Mouse (Mus musculus) hindbrain, embryonic 14.5 days (tissue): ENCODE results near the gene Gm10197. TPM values are rescaled to one million over a fixed set of nuclear protein-coding genes. Genes with fewer than 3 reads are reported as not detected.

ENCODE experiments used
- ATAC-seq: fragments of 200-750 bp; cut with Nextera tagmentation; 2 replicates; pipeline ENCODE4 v1.8.0; 2017; ENCODE audit warnings: moderate number of reproducible peaks, mild to moderate bottlenecking, moderate TSS enrichment, moderate library complexity; ENCODE audit not compliant: low FRiP score
- DNase-seq: peaks from one replicate; pipeline ENCODE4 v3.0.0-alpha.2; 2015; ENCODE audit warnings: low spot score
- H3K27ac ChIP-seq: fragments of 300-500 bp; sonication (generic); 2 replicates; pipeline ENCODE4 v1.5.1; 2014; ENCODE audit warnings: mild to moderate bottlenecking, moderate library complexity
- H3K27me3 ChIP-seq: fragments of 300-500 bp; sonication (generic); 2 replicates; pipeline ENCODE4 v1.6.1; 2014; ENCODE audit warnings: mild to moderate bottlenecking, low read length, mixed read lengths; ENCODE audit not compliant: control insufficient read depth, insufficient read depth
- H3K36me3 ChIP-seq: fragments of 300-500 bp; sonication (generic); replicated peaks from 2 replicates; pipeline ENCODE4 v1.6.1; 2014; ENCODE audit not compliant: control insufficient read depth, insufficient read depth
- H3K4me1 ChIP-seq: fragments of 300-500 bp; sonication (generic); replicated peaks from 2 replicates; pipeline ENCODE4 v1.6.1; 2014; ENCODE audit warnings: antibody characterized with exemption, low read length, mixed read lengths; ENCODE audit not compliant: control insufficient read depth, insufficient read depth
- H3K4me2 ChIP-seq: fragments of 300-500 bp; sonication (generic); replicated peaks from 2 replicates; pipeline ENCODE4 v1.6.1; 2014; ENCODE audit warnings: mild to moderate bottlenecking, moderate library complexity
- H3K4me3 ChIP-seq: fragments of 300-500 bp; sonication (generic); replicated peaks from 2 replicates; pipeline ENCODE4 v1.5.1; 2014; ENCODE audit warnings: mild to moderate bottlenecking, low read length
- H3K9ac ChIP-seq: fragments of 300-500 bp; sonication (generic); 2 replicates; pipeline ENCODE4 v1.6.1; 2014
- H3K9me3 ChIP-seq: fragments of 300-500 bp; sonication (generic); 2 replicates; pipeline ENCODE4 v1.6.1; 2016; ENCODE audit warnings: low read length; ENCODE audit not compliant: control insufficient read depth
- WGBS: fragments of 180-500 bp; shearing (Covaris S2); extraction: QIAGEN DNeasy Blood & Tissue Kit; methylation state at CpG from one replicate; pipeline ENCODE4 v1.1.7; 2014; 5-methylcytosine and 5-hydroxymethylcytosine counted together
- polyA plus RNA-seq: library from polyadenylated mRNA; unstranded; fragments of >200 nt; fragmentation: Nextera tagmentation; extraction: Ambion mirVana; gene quantifications from 2 replicates; pipeline ENCODE4 v1.2.1, GENCODE M21; 2014

Gm10197 gene
- polyA plus RNA-seq, 1 experiment from 2014 or later = not detected

- Histone ChIP-seq H3K9me3 (no peaks in the 10 kb centered on the region), H3K4me2 (peak overlapping the region; percentile 82), H3K36me3 (peaks cover 8% of the 10 kb centered on the region), H3K27ac (peak overlapping the region; percentile 73), H3K4me3 (peak overlapping the region; percentile 86), H3K4me1 (peaks cover 20% of the 10 kb centered on the region), H3K9ac (peak overlapping the region; percentile 70), H3K27me3 (no peaks in the 10 kb centered on the region)
- ATAC-seq (peak; percentile 86), DNase-seq (peak; percentile 92)
- under 1% methylated on average over 90 of the region's 106 CpGs for WGBS
Measured at GRCm38 (mm10) chr19:53329221-53329991, 42.2 kb downstream of the Gm10197 start.

- Histone ChIP-seq H3K36me3 (peaks cover 6% of the 10 kb centered on the region), H3K4me2 (no peak overlapping the region), H3K4me1 (peaks cover 20% of the 10 kb centered on the region), H3K4me3 (no peak overlapping the region), H3K27ac (no peak overlapping the region), H3K9ac (no peak overlapping the region), H3K9me3 (no peaks in the 10 kb centered on the region), H3K27me3 (no peaks in the 10 kb centered on the region)
- ATAC-seq (no peak), DNase-seq (no peak)
- WGBS = 65% methylated on average over 9 of the region's 9 CpGs
Measured at GRCm38 (mm10) chr19:53328116-53328515, 43.5 kb downstream of the Gm10197 start.

GRCm38 (mm10) chr19:53325578-53326295, 45.8 kb downstream of the Gm10197 start:
- 0 out of 2 replicates have a peak overlapping the region, but pooled peaks have one; percentile 10 for H3K4me3 ChIP-seq
- DNase-seq = peak; percentile 63

GRCm38 (mm10) chr19:53324866-53325265, 46.7 kb downstream of the Gm10197 start:
- Histone ChIP-seq H3K9me3 (no peaks in the 10 kb centered on the region), H3K27ac (no peak overlapping the region), H3K4me2 (peak overlapping the region; percentile 50; the same call in 1 of the 2 replicates), H3K27me3 (no peaks in the 10 kb centered on the region), H3K4me3 (no peak overlapping the region), H3K4me1 (peaks cover 16% of the 10 kb centered on the region), H3K36me3 (no peaks in the 10 kb centered on the region), H3K9ac (0 out of 2 replicates have a peak overlapping the region, but pooled peaks have one; percentile 16)
- DNase-seq = no peak
- 61% methylated on average over 6 of the region's 6 CpGs for WGBS
- no peak for ATAC-seq

More at GRCm38 (mm10) chr19:53325578-53326295, 45.8 kb downstream of the Gm10197 start:
- ATAC-seq = no peak
- Histone ChIP-seq H3K27ac (no peak overlapping the region), H3K4me2 (peak overlapping the region; percentile 50), H3K9ac (peak overlapping the region; percentile 16; the same call in 1 of the 2 replicates), H3K36me3 (no peaks in the 10 kb centered on the region), H3K4me1 (peaks cover 19% of the 10 kb centered on the region), H3K9me3 (no peaks in the 10 kb centered on the region), H3K27me3 (no peaks in the 10 kb centered on the region)
- WGBS = 13% methylated on average over 27 of the region's 27 CpGs

GRCm38 (mm10) chr19:53322438-53323048, 49.0 kb downstream of the Gm10197 start:
- no peak overlapping the region for H3K4me2 ChIP-seq
- peaks cover 16% of the 10 kb centered on the region for H3K4me1 ChIP-seq
- no peak for DNase-seq
- H3K9ac ChIP-seq = no peak overlapping the region
- no peaks in the 10 kb centered on the region for H3K27me3 ChIP-seq
- no peak overlapping the region for H3K4me3 ChIP-seq
- WGBS = 91% methylated on average over 12 of the region's 12 CpGs
- H3K27ac ChIP-seq = no peak overlapping the region
- H3K36me3 ChIP-seq = no peaks in the 10 kb centered on the region
- ATAC-seq = no peak
- no peaks in the 10 kb centered on the region for H3K9me3 ChIP-seq

Other genes with a start within 250 kb of the Gm10197 start
- gene Add3, start 231.3 kb downstream of the Gm10197 start, polyA plus RNA-seq = 43.4 and 48.9 TPM in 2 replicates
- gene Mxi1, start 61.2 kb downstream of the Gm10197 start, polyA plus RNA-seq = 50.4 and 51.1 TPM in 2 replicates
- 35.3 and 35.6 TPM in 2 replicates for gene Smndc1, start 18.8 kb upstream of the Gm10197 start, polyA plus RNA-seq
- 3.0 and 4.6 TPM in 2 replicates for gene Dusp5, start 157.3 kb upstream of the Gm10197 start, polyA plus RNA-seq
- gene Nutf2-ps1, start 217.3 kb upstream of the Gm10197 start, polyA plus RNA-seq = 190 and 201 TPM in 2 replicates
- 50.0 and 53.1 TPM in 2 replicates for gene Smc3, start 228.6 kb upstream of the Gm10197 start, polyA plus RNA-seq